Mouse (Mus musculus) heart, embryonic 16.5 days (tissue): ENCODE results near the gene Apol8. TPM values are rescaled to one million over a fixed set of nuclear protein-coding genes. Genes with fewer than 3 reads are reported as not detected.
"Not testable (repeated sequence)": the region's sequence is repeated elsewhere in the genome, so short reads cannot be mapped to it uniquely, and the experiment has no call there.

Source experiments
- ATAC-seq: fragments of 200-750 bp; cut with Nextera tagmentation; replicated peaks from 2 replicates; pipeline ENCODE4 v1.8.0; 2017; ENCODE audit warnings: moderate number of reproducible peaks; ENCODE audit not compliant: insufficient read depth, low FRiP score; ENCODE audit errors: extremely low read depth
- H3K27ac ChIP-seq: fragments of 300-500 bp; sonication (generic); 2 replicates; pipeline ENCODE4 v1.5.1; 2014; ENCODE audit warnings: mild to moderate bottlenecking, low read length, control low read depth, moderate library complexity
- H3K27me3 ChIP-seq: fragments of 300-500 bp; sonication (generic); 2 replicates; pipeline ENCODE4 v1.6.1; 2014; ENCODE audit warnings: low read length, mixed read lengths; ENCODE audit not compliant: control insufficient read depth, insufficient read depth
- H3K36me3 ChIP-seq: fragments of 300-500 bp; sonication (generic); 2 replicates; pipeline ENCODE4 v1.6.1; 2014; ENCODE audit not compliant: control insufficient read depth, insufficient read depth
- H3K4me1 ChIP-seq: fragments of 300-500 bp; sonication (generic); 2 replicates; pipeline ENCODE4 v1.6.1; 2014; ENCODE audit warnings: low read length, mixed read lengths; ENCODE audit not compliant: control insufficient read depth, insufficient read depth
- H3K4me2 ChIP-seq: fragments of 300-500 bp; sonication (generic); 2 replicates; pipeline ENCODE4 v1.6.1; 2014; ENCODE audit warnings: low read depth, mild to moderate bottlenecking, control low read depth, low read length
- H3K4me3 ChIP-seq: fragments of 300-500 bp; sonication (generic); 2 replicates; pipeline ENCODE4 v1.5.1; 2014; ENCODE audit warnings: mild to moderate bottlenecking, control low read depth, low read length
- H3K9ac ChIP-seq: fragments of 300-500 bp; sonication (generic); 2 replicates; pipeline ENCODE4 v1.6.1; 2014; ENCODE audit warnings: low read length, control low read depth
- H3K9me3 ChIP-seq: fragments of 300-500 bp; sonication (generic); replicated peaks from 2 replicates; pipeline ENCODE4 v1.6.1; 2016; ENCODE audit warnings: low read length; ENCODE audit not compliant: control insufficient read depth
- WGBS: fragments of 180-500 bp; shearing (Covaris S2); extraction: QIAGEN DNeasy Blood & Tissue Kit; methylation state at CpG from one replicate; pipeline ENCODE4 v1.1.7; 2014; 5-methylcytosine and 5-hydroxymethylcytosine counted together
- polyA plus RNA-seq: library from polyadenylated mRNA; unstranded; fragments of >200 nt; fragmentation: Nextera tagmentation; extraction: Ambion mirVana; gene quantifications from 2 replicates; pipeline ENCODE4 v1.2.1, GENCODE M21; 2015

Gene Apol8
- polyA plus RNA-seq, 1 experiment from 2014 or later, result 0.05 TPM

DNA sequence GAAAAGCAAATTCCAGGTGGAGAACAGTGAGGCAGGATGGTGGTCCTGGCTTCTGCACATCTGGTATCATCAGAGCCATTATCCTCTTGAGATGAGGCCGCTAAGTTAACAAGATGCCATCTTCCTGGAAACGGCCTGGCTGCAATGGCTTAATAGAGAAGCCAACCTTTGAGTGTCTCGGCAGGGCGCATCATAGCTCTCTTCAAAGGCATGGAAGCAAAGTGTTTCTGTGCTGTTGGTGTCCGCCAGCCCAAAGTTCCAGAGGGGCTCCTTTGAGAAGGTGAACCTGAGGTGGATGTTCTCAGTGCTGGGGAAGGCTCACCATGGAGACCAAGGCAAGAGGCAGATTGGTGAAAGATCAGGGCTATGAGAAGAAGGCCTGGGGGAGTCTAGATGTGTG lies 25.2 kb downstream of the Apol8 start:
- WGBS, result 89% methylated on average over 5 of the region's 5 CpGs
- Histone ChIP-seq H3K27me3 (no peaks in the 10 kb centered on the region), H3K9ac (no peak overlapping the region), H3K4me3 (no peak overlapping the region), H3K27ac (no peak overlapping the region), H3K4me1 (peaks cover 7% of the 10 kb centered on the region), H3K36me3 (no peaks in the 10 kb centered on the region), H3K4me2 (no peak overlapping the region), H3K9me3 (no peaks in the 10 kb centered on the region)
- ATAC-seq, result no peak

DNA sequence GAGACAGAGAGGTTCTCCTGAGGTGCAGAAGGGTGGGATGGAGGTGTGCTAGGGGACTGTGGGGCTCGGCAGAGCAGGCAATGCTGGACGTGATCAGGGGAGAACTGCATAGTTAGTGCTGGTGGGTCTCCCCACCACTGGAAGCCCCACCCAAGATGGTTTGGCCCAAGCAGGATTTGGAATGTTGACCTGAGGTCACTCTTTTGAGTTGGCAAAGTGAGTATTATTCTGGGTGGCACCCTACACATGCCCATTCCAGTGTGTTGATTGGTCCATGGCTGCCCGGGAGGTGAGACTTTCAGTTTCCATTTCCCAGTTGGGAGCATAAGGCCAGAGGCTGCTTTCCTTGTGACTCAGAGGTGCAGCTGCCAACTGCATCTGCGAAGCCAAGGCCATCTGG lies 28.1 kb downstream of the Apol8 start, which contains the start of gene Apol9b:
TSS of gene Apol9b (plus strand) at position 301 of the 400 bp plus-strand sequence.
- not testable (repeated sequence) for H3K4me2 ChIP-seq, H3K4me1 ChIP-seq, H3K9ac ChIP-seq, H3K27me3 ChIP-seq, ATAC-seq, H3K4me3 ChIP-seq, H3K36me3 ChIP-seq, H3K27ac ChIP-seq, H3K9me3 ChIP-seq
- 80% methylated on average over 2 of the region's 4 CpGs for WGBS

DNA sequence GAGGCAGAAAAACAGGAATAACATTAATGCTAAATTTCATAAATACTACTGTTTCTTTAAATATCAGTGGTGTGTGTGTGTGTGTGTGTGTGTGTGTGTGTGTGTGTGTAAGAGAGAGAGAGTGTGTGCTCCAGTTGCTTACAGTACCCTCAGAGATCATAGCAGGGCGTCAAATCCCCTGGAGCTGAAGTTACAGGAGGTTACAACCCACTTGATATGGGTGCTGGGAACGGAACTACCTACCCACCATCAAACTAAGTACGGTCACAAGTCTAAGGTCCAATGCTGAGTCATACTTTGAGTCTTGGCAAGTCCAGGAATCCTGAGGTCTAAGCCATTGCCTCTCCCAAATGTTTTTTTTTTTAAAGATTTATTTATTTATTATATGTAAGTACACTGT lies 29.1 kb downstream of the Apol8 start:
- H3K4me1 ChIP-seq, H3K9me3 ChIP-seq, ATAC-seq, H3K4me3 ChIP-seq, H3K9ac ChIP-seq, H3K4me2 ChIP-seq, H3K36me3 ChIP-seq, H3K27ac ChIP-seq, H3K27me3 ChIP-seq: not testable (repeated sequence)
- WGBS, result 83% methylated on average over 3 of the region's 3 CpGs

DNA sequence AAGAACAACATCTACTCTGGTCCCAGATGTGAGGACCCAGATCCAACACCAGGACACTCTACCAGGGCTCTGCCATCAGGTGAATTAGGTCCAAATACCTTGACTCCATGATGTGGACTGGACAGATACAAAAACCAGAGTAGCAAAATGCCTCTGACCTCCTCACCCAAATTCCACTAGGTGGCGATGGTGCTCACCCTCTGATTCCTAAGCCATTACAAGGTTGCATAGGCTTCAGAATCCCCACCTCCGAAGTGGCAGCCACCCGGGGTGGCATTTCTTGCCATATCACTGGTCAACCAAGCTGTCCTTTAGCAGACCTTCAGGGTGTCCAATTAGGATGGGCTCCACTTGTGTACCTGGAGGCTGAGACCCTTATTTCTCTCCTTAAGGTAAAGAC lies 29.7 kb downstream of the Apol8 start:
- H3K27ac ChIP-seq, H3K36me3 ChIP-seq, H3K27me3 ChIP-seq, H3K4me1 ChIP-seq, H3K9ac ChIP-seq, ATAC-seq, H3K4me3 ChIP-seq, H3K4me2 ChIP-seq, H3K9me3 ChIP-seq: not testable (repeated sequence)
- WGBS, result 10% methylated on average over 3 of the region's 3 CpGs

DNA sequence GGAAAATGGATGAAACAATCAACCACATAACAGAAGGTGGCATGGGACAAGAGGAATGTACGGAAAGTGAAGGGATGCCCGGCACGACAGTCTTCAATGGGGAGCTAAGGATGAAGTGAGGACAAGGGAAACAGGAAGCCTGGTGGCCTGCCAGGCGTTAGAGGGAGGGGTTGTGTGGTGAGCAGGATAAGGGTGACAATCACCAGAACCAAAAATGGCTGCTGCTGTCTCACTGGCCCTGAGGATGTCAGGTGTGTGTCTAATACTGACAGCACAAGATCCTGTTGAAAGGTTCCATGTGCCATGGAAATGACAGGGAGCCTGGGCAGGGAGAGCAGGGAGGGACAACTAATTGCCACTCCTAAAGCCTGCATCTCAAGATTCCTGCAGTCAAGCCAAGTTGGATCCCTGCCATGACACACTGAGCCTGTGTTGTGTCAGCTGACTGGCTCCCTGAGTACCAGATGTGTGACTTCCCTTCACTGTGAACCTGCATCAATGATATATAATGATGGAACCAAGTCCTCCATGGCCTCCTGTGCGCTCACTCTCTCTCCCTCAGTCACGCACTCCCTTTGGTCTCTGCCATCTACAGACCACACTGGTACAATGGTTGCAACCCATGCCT lies 31.3 kb downstream of the Apol8 start:
- H3K9me3 ChIP-seq, H3K36me3 ChIP-seq, H3K4me2 ChIP-seq, H3K27ac ChIP-seq, H3K27me3 ChIP-seq, H3K4me3 ChIP-seq, H3K9ac ChIP-seq, H3K4me1 ChIP-seq: not testable (repeated sequence)
- WGBS, result 13% methylated on average over 6 of the region's 6 CpGs
- peak; percentile 88 for ATAC-seq

DNA sequence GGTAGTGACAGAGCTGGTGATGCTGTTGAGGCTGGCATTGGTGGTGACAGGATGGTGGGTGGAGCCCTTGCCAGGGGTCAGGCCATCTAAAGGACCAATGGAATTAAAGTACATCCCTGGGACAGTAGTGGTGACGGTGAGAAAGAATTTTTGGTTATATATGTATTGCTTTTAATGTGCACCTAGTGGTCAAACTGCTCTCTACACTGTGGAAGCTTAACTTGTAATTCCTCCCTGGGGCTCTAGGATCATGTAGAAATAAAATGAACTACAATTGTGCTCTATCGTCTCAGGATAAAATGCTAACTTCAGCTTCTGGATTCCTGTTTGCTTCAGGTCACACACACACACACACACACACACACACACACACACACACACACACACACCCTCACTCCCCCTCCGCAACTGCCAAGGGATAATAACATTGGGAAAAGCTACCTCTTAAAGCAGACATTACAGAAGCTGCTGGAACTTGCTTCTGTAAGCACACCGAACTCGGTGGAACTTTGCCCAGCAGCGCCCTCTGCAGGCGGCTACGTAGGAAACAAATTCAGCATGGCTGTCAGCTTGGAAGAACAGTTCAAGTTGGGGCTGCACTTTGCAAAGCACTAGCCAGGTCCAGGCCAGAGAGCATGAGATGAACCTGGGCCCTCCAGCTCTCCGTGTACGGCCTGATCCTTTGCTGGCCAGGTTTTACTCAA lies 32.4 kb downstream of the Apol8 start:
- H3K9me3 ChIP-seq, H3K4me1 ChIP-seq, H3K4me3 ChIP-seq, H3K4me2 ChIP-seq, H3K9ac ChIP-seq, ATAC-seq, H3K27me3 ChIP-seq, H3K36me3 ChIP-seq, H3K27ac ChIP-seq: not testable (repeated sequence)
- WGBS, result 21% methylated on average over 3 of the region's 10 CpGs

DNA sequence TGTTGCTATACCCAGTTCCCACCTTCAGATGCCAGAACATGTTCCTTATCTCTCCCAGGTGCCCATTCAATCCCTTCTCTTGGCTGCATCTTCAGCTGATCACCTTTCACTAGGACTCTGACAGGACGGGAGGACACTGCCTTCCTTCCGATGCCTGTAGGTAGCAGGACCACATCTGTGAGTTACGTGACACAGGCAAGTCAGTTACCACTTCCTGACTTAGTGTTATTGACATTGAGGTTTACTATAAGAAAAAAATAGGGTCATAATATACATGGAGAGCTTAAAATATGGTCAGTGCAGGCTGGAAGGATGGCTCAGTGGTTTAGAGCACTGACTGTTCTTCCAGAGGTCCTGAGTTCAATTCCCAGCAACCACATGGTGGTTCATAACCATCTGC lies 35.3 kb downstream of the Apol8 start:
- ATAC-seq, H3K9ac ChIP-seq, H3K27me3 ChIP-seq, H3K27ac ChIP-seq, H3K36me3 ChIP-seq, H3K4me2 ChIP-seq, H3K4me1 ChIP-seq, H3K9me3 ChIP-seq, H3K4me3 ChIP-seq: not testable (repeated sequence)
- no CpG with 5 or more reads among the region's 3 CpGs for WGBS

DNA sequence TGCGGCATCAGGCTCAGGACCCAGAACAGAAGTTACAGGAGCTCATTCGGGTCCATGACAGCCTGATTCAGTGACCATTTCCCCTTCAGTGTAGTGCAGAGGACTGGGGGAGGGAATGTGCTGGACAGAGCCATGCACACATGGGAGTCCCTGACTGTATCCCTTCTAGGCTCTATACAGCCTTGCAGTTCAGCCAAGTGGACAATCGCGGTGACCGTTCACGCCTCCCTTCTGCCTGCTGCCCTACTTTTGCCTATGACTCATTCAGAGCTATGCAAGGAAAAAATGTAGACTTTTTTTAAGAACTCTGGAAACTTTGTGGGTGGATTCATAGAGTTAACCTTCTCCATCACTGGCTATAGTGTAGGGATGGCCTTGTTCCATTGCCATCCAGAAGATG lies 38.6 kb downstream of the Apol8 start:
- H3K4me2 ChIP-seq, H3K27ac ChIP-seq, H3K36me3 ChIP-seq, H3K9me3 ChIP-seq, H3K9ac ChIP-seq, H3K4me1 ChIP-seq, H3K27me3 ChIP-seq, H3K4me3 ChIP-seq: not testable (repeated sequence)
- ATAC-seq, result peak; percentile 49; the same call in 1 of the 2 replicates
- WGBS, result 57% methylated on average over 2 of the region's 6 CpGs

DNA sequence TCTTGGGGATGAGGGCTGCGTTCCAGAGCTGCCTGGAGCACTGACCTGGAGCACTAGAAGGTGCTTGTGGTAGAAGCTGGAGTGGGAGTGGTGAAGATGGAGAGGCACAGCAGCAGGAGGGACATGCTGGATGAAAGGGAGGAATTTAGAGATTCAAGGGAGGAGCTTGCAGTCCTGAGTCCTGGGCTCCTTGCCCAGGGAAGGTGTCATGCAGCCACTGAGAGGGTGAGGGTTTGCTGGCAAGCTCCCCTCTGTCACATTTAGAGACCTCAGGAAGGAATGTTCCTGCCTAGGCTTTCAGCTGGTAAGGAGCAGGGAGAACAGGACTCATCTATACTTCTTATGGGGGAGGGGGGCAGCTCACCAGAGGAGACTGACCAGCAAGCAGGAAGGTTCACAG lies 47.9 kb downstream of the Apol8 start:
- H3K4me1 ChIP-seq, H3K27me3 ChIP-seq, H3K36me3 ChIP-seq, H3K9ac ChIP-seq, H3K4me3 ChIP-seq, H3K9me3 ChIP-seq, H3K4me2 ChIP-seq, H3K27ac ChIP-seq: not testable (repeated sequence)
- 50% methylated on average over 1 of the region's 1 CpGs for WGBS
- peak; percentile 70 for ATAC-seq
